Mouse (Mus musculus): ENCODE results near the gene Pik3ip1.

The Pik3ip1 gene

GRCm38 (mm10) chr11:3329891-3330451 is at the start of gene Pik3ip1:
TSS of gene Pik3ip1 (plus strand) at chr11:3330401.
- DNase-seq (ENCODE audit: extremely low read depth, low read depth), result no peak

GRCm38 (mm10) chr11:3282887-3283286 is 47.3 kb upstream of the Pik3ip1 start:
- DNase-seq (ENCODE audit: extremely low read depth, low read depth), result no peak

DNA sequence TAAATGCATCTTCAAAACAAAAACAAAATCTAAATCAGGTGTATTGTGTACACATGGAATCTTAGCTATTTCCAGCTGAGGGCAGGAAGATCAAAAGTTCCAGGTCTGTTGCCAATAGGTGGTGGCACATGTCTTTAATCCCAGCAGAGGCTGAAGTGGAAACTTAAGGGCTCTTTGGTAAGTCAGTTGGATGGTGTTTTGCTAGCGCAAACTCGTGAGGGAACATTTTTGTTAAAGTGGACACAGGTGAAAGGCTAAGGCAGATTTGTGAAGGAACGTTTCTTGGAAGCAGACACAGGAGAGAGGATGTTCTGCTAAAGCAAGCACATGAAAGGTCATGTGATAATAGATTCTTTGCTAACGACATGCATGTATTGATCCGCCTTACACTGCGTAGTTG is 46.6 kb upstream of the Pik3ip1 start:
- no peak for DNase-seq (ENCODE audit: extremely low read depth, low read depth)

GRCm38 (mm10) chr11:3285940-3286339 is 44.3 kb upstream of the Pik3ip1 start:
- no peak for DNase-seq (ENCODE audit: extremely low read depth, low read depth)

DNA sequence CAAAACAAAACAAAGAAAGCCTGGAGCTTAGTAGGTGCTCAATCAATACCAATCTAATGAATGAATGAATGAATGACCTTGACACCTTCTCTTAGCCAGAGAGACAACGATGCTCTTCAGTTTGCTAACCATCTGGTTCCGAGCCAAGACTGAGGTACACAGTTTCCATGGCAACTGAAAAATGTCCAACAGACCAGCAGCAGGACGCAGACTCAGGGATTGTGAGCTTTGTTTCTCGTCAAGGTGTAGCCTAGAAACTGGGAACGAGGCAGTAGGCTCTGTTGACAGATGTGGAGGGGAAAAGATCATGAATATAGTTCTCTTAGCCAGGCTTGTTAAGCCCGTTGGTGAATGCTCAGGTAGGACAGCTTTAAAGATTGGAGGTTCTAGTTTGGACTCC is 43.1 kb upstream of the Pik3ip1 start:
- DNase-seq (ENCODE audit: extremely low read depth, low read depth), result no peak

DNA sequence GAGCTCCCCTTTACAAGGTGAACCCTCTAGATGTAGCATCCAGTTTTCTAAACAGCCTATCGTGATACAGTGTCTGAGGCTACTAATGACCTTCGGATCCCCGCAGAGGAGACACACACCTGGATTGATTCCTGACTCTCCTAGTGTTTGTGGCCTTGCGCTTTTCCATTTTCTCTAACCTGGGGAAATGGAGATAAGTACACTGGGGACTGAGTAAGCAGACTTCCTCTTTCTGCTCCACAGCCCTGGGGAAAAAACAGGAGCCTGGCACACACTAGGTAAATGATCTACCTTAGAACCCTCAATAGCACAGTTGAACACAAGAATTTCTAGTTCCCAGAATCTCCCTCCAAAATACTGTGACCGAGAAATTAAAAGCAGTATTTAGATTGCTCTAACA is 42.3 kb upstream of the Pik3ip1 start:
- peak; percentile 67 for DNase-seq (ENCODE audit: extremely low read depth, low read depth)

DNA sequence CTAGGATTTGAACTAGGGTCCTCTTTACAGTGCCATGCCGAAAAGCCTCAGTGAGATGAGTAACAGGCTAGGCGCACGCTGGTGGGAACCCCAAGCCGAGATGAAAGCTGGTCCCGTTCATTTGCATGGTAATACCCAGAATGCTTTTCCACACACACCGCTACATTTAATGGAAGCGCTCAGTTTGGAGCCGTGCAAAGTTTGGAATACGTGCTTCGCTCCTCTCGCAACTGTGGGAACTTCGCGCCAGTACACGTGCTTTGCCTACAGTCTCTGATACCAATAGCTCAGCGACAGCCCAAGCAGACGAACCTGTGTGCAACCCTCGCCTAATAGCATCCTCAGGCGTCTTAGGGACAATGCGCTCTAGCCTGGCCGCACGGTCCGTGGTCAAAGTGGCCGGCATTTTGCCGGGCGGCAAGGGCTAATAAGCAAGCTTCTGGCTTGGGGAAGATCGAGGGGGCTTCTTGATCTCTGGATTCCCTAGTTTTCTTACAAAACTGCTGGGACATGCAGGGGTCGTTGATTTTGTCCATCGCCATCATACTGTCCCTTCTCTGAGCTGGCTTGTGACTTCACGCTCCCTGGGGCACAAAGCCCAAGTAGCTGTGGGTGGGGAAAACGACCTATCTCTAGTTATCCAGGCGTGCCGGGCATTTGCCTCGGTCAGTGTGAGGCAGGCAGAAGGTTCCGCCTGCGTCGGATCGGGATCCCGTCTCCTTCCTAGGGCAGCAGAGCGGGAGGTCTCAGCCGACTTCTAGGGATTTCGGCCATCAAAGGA is 41.5 kb upstream of the Pik3ip1 start, which contains the start of gene Patz1:
Gene Patz1 (plus strand): TSS at position 354 of the 781 bp plus-strand sequence.
- peak; percentile 62 for DNase-seq (ENCODE audit: extremely low read depth, low read depth)

DNA sequence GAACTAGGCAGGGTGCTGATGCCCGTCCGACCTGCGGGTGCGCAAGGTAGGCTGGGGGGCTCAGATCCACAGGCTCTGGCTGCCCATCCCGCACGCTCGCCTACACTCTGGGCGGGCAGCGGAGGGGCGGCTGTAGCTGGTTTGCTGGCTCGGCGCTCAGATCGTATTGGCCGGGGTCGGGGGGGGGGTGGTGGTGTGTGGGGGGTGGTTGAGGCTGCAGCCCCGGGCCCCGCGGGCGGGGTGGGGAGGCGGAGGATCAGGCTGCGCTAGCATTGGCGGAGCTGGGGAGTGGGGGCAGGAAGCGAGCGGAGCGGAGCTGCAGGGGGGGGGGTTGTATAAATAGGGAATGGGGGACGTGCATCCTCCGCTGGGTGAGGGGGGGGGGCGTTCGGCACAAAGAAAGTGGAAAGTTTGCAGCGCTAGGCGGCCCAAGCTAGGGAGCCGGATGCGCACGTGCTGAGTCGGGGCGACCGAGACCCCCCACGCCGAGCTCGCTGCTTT is 40.8 kb upstream of the Pik3ip1 start:
- no peak for DNase-seq (ENCODE audit: extremely low read depth, low read depth)

GRCm38 (mm10) chr11:3289803-3290639 is 40.2 kb upstream of the Pik3ip1 start:
- DNase-seq (ENCODE audit: extremely low read depth, low read depth), result no peak

- DNase-seq (ENCODE audit: extremely low read depth, low read depth), result no peak
Measured at GRCm38 (mm10) chr11:3290640-3291310, 39.4 kb upstream of the Pik3ip1 start.

- no peak for DNase-seq (ENCODE audit: extremely low read depth, low read depth)
Measured at GRCm38 (mm10) chr11:3291311-3292061, 38.7 kb upstream of the Pik3ip1 start.

- peak; percentile 62 for DNase-seq (ENCODE audit: extremely low read depth, low read depth)
Measured at GRCm38 (mm10) chr11:3292062-3292421, 38.2 kb upstream of the Pik3ip1 start.

DNA sequence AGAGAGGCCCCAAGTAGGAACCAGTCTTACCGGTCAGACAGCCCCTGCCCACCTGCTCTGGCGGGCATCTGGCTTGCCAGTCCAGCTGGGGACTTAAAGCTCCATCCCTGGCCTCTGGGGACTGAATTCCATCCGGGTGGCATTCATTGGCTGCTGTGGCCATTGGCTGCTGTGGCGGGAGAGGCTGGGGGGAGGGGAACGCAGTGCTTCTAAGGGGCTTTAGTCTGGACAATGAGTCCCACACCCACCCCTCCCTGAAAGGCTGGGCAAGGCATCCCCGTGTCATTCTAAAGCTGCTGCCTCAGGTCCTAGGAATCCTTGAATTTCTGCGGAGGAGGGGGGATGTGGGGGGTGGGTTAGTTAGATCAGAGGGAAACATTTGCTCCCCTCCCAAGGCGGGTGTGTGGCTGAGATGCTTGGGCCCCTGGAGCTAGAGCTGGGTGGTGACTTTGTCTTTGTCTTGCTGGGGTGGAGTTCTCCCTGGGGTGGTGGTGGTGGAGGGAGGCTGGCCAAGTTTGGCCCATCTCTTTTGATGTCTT is 37.4 kb upstream of the Pik3ip1 start:
- no peak for DNase-seq (ENCODE audit: extremely low read depth, low read depth)

GRCm38 (mm10) chr11:3293361-3293760 is 36.8 kb upstream of the Pik3ip1 start:
- DNase-seq (ENCODE audit: extremely low read depth, low read depth), result no peak

DNA sequence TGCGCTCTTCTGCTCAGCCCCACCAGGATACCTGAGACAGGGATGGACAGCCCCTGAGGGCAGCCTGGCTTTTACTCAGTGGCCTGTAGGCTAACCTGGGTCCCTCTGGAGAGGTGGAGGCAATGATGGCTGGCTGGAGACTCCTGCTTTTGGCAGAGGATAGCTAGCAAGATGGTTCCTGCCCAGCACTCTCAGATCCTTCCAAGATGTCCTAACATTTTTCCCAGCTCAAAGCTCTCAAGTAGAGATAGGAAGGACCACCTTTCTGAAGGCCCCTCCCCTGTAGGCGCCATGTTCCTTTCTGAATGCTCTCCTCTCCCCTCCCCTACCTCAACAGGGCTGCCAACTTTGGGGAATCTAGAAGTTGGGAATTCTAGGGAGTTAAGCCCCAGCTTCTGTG is 35.6 kb upstream of the Pik3ip1 start:
- DNase-seq (ENCODE audit: extremely low read depth, low read depth), result no peak

GRCm38 (mm10) chr11:3296056-3296455 is 34.1 kb upstream of the Pik3ip1 start:
- no peak for DNase-seq (ENCODE audit: extremely low read depth, low read depth)

DNA sequence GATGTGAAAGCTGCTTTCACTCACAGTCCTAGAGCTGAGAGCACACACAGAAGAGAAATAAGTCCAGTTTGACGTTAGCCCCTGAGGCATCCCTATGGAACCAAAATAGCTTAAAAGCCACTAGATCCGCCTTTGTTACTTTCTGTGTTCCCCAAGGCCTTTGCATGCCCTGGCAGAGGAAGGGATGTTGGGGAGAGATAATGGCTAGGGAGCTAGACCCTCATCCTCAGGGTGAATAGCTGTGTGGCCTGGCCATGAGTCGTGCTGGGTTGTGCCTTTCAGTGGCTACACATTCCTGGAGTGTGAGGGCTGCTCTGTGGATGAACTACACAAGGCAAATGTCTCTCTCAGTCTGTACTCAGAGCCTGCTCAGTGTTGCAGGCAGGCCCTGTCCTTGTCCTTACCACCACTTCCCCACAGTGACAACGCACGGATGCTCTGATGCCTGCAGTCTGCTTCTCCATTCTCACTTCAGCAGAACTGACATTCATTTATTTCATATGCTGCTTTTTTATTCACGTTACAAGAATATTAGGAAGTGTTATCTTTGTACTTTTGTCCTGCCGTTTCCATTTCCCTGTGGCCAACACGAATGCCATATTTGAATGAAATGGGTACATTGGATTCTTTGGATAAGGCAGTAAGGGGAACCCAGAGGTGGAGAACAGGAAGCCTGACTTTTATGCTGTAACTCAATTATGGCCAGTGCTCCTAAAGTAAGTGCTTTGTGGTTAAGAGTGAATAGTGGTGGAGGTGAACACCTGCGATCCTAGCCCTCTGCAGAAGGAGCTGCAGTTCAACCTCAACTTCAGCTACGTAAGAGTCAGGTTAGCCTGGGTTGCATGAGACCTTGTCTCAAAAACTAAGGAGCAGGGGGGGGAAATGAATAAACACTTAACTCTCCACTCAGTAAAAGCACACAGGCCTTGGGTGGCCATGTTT is 32.1 kb upstream of the Pik3ip1 start:
- DNase-seq (ENCODE audit: extremely low read depth, low read depth), result no peak

GRCm38 (mm10) chr11:3298813-3299185 is 31.4 kb upstream of the Pik3ip1 start:
- DNase-seq (ENCODE audit: extremely low read depth, low read depth), result no peak

- no peak for DNase-seq (ENCODE audit: extremely low read depth, low read depth)
Measured at GRCm38 (mm10) chr11:3301075-3301474, 29.1 kb upstream of the Pik3ip1 start.

Data from MEL-GATA-1-ER (cell line).